Mouse (Mus musculus) CH12.LX (cell line): ENCODE results near the gene Lin28a. TPM values are rescaled to one million over a fixed set of nuclear protein-coding genes. Genes with fewer than 3 reads are reported as not detected.

Experiments used
- DNase-seq: peaks from one replicate; pipeline ENCODE4 v3.0.0-alpha.2; 2013; ENCODE audit errors: extremely low read depth
- H3K27ac ChIP-seq: 2 replicates; pipeline ENCODE4 v1.5.1; 2012; ENCODE audit warnings: low read depth, mild to moderate bottlenecking, control low read depth, moderate library complexity; ENCODE audit not compliant: insufficient read depth
- H3K27me3 ChIP-seq: replicated peaks from 2 replicates; pipeline ENCODE3; 2012; ENCODE audit warnings: inconsistent platforms
- H3K36me3 ChIP-seq, 2 experiments: replicated peaks in 1 of 2; 2 replicates each; pipeline versions ENCODE3 to v1.6.1; 2012; ENCODE audit warnings: inconsistent platforms in 1 of 2, low read length in 1 of 2, mild to moderate bottlenecking in 1 of 2, mixed read lengths in 1 of 2, moderate library complexity in 1 of 2; ENCODE audit not compliant: control insufficient read depth in 1 of 2, insufficient read depth in 1 of 2
- H3K4me1 ChIP-seq, 2 experiments: 2 replicates each; pipeline ENCODE4 v1.6.1; 2012; ENCODE audit warnings: inconsistent platforms in 1 of 2, moderate library complexity in 1 of 2; ENCODE audit not compliant: insufficient read depth in 2 of 2, control insufficient read depth in 1 of 2
- H3K4me2 ChIP-seq: 2 replicates; pipeline ENCODE4 v1.6.1; 2012; ENCODE audit warnings: low read depth, mild to moderate bottlenecking, control low read depth; ENCODE audit not compliant: poor library complexity, insufficient read depth, severe bottlenecking
- H3K4me3 ChIP-seq, 3 experiments: fragments of 150-350 bp in 1 of 3; sonication (generic) in 1 of 3; replicated peaks in 1 of 3; 2 replicates each; pipeline versions ENCODE3 to v1.5.1; 2011 to 2012; ENCODE audit warnings: low read depth in 2 of 3, low read length in 2 of 3, mild to moderate bottlenecking in 2 of 3, moderate library complexity in 2 of 3, control low read depth in 1 of 3, improper control_type of control experiment in 1 of 3, inconsistent platforms in 1 of 3, mixed read lengths in 1 of 3; ENCODE audit not compliant: poor library complexity in 1 of 3
- H3K79me2 ChIP-seq: replicated peaks from 2 replicates; pipeline ENCODE4 v1.6.1; 2012; ENCODE audit warnings: mild to moderate bottlenecking, moderate library complexity; ENCODE audit not compliant: control insufficient read depth, poor library complexity, insufficient read depth, severe bottlenecking; ENCODE audit errors: extremely low read depth
- H3K9ac ChIP-seq: 2 replicates; pipeline ENCODE4 v1.6.1; 2012; ENCODE audit warnings: low read depth, mild to moderate bottlenecking, control low read depth, moderate library complexity; ENCODE audit not compliant: insufficient read depth
- H3K9me3 ChIP-seq: replicated peaks from 2 replicates; pipeline ENCODE3; 2012; ENCODE audit warnings: low read length, inconsistent platforms, mixed read lengths
- BHLHE40 ChIP-seq: IDR thresholded peaks from 2 replicates; pipeline ENCODE4 v1.6.1; 2011; ENCODE audit warnings: mild to moderate bottlenecking, low read depth, low read length, improper control_type of control experiment
- ELF1 ChIP-seq: IDR thresholded peaks from 2 replicates; pipeline ENCODE4 v1.6.1; 2014; ENCODE audit warnings: low read depth, mild to moderate bottlenecking, inconsistent platforms, low read length, improper control_type of control experiment
- EP300 ChIP-seq: IDR thresholded peaks from 2 replicates; pipeline ENCODE4 v1.6.1; 2011; ENCODE audit warnings: low read length, improper control_type of control experiment
- ETS1 ChIP-seq: conservative IDR thresholded peaks from 2 replicates; pipeline ENCODE4 v1.6.1; 2012; ENCODE audit warnings: low read depth, mild to moderate bottlenecking, inconsistent platforms, low read length, improper control_type of control experiment, moderate library complexity
- JUND ChIP-seq: conservative IDR thresholded peaks from 2 replicates; pipeline ENCODE4 v1.6.1; 2011; ENCODE audit warnings: low read depth, low read length, improper control_type of control experiment
- MAZ ChIP-seq: IDR thresholded peaks from 2 replicates; pipeline ENCODE4 v1.6.1; 2012; ENCODE audit warnings: low read depth, mild to moderate bottlenecking, inconsistent platforms, low read length, improper control_type of control experiment, moderate library complexity
- MEF2A ChIP-seq: IDR thresholded peaks from 2 replicates; pipeline ENCODE4 v1.6.1; 2014; ENCODE audit warnings: low read depth, mild to moderate bottlenecking, inconsistent platforms, low read length, improper control_type of control experiment, borderline replicate concordance
- POLR2A ChIP-seq: IDR thresholded peaks from 2 replicates; pipeline ENCODE4 v1.6.1; 2011; ENCODE audit warnings: low read depth, mild to moderate bottlenecking, improper control_type of control experiment, low read length
- RAD21 ChIP-seq: IDR thresholded peaks from 2 replicates; pipeline ENCODE4 v1.6.1; 2011; ENCODE audit warnings: low read depth, mild to moderate bottlenecking, low read length, improper control_type of control experiment, moderate library complexity
- SIN3A ChIP-seq: IDR thresholded peaks from 2 replicates; pipeline ENCODE4 v1.6.1; 2012; ENCODE audit warnings: low read length, improper control_type of control experiment, inconsistent platforms
- SMC3 ChIP-seq: IDR thresholded peaks from 2 replicates; pipeline ENCODE4 v1.6.1; 2011; ENCODE audit warnings: low read depth, low read length, improper control_type of control experiment
- USF1 ChIP-seq: IDR thresholded peaks from 2 replicates; pipeline ENCODE4 v1.6.1; 2014; ENCODE audit warnings: low read depth, mild to moderate bottlenecking, inconsistent platforms, low read length, improper control_type of control experiment
- USF2 ChIP-seq: conservative IDR thresholded peaks from 2 replicates; pipeline ENCODE4 v1.6.1; 2011; ENCODE audit warnings: low read depth, low read length, improper control_type of control experiment
- ZKSCAN1 ChIP-seq: IDR thresholded peaks from 2 replicates; pipeline ENCODE4 v1.6.1; 2012; ENCODE audit warnings: low read depth, inconsistent platforms, low read length, improper control_type of control experiment, borderline replicate concordance
- ZMIZ1 ChIP-seq: IDR thresholded peaks from 2 replicates; pipeline ENCODE4 v1.6.1; 2012; ENCODE audit warnings: low read depth, mild to moderate bottlenecking, inconsistent platforms, low read length, improper control_type of control experiment
- dilution Hi-C: fragments of 300-500 bp; cut with MboI; formaldehyde crosslinking; loops from 2 replicates; pipeline ENCODE4 v1.14.3; 2020; ENCODE audit warnings: low sequenced_read_pairs; ENCODE audit not compliant: extremely low pct_unique_long_range_greater_than_20kb, extremely low pct_ligation_motif_present
- in situ Hi-C: fragments of 300-500 bp; cut with MboI; formaldehyde crosslinking; loops from 3 replicates; pipeline ENCODE4 v1.14.3; 2019; ENCODE audit warnings: low sequenced_read_pairs, low pct_ligation_motif_present, low pct_unique_long_range_greater_than_20kb, mixed read lengths
- polyA plus RNA-seq: library from polyadenylated mRNA; unstranded; fragments of >175 nt; gene quantifications from 2 replicates; pipeline ENCODE4 v1.2.1, GENCODE M21; 2012; ENCODE audit warnings: low read depth; ENCODE audit not compliant: insufficient read length
- total RNA-seq, 2 experiments: library from RNA; depleted of rRNA; stranded (reverse); fragments of 300-350 nt in 1 of 2; fragments of >200 nt in 1 of 2; gene quantifications; 2 replicates each; pipeline ENCODE4 v1.2.3; 2012 to 2014

The Lin28a gene
- total and polyA plus RNA-seq, 3 experiments = 0.08 TPM; not detected in 2

DNA sequence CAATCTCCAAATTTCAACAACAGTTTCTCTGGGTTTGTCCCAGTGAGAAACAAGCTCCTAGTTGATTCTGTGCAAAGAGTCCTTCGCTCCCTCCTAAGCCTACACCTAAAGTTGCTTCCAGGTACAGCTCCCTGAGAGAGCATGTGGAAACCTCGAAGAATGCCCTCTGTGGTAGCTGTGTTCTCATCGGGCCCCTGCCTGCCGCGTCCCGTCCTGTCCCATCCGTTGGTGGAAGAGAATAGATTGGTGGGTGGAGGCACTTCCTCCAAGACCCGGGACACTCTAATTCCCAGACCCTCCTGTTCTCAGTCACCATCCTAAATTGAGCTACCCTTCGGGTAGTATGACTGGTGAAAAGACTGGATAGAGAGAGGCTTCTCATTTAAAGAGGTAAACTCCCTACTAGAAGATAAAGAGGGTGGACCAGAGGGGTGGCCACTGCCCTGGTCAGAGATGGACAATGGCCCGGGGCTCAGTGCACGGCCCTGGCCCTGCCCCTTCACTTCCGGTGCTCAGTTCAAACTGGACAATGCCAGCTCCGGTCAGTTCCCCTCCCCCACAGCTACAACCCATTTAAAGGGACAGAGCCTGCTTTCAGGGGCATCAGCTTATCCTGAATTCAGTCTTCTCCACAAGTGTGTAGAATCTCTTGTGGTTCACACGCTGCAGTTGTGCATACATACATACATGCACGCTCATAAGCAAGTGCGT is 1.2 kb upstream of the Lin28a start:
- Histone ChIP-seq H3K4me3 (no peak overlapping the region), H3K4me1 (no peaks in the 10 kb centered on the region), H3K9ac (no peak overlapping the region), H3K27me3 (peaks cover 15% of the 10 kb centered on the region), H3K79me2 (no peaks in the 10 kb centered on the region), H3K27ac (no peak overlapping the region), H3K4me2 (no peak overlapping the region), H3K9me3 (peaks cover 15% of the 10 kb centered on the region), H3K36me3 (no peaks in the 10 kb centered on the region)
- in situ Hi-C loops = loop anchor here (10.0 kb wide), 1 partner anchor 55 kb away; no protein-coding TSS in a partner anchor
- DNase-seq = no peak
- dilution Hi-C loops = no loop called here
- TF ChIP-seq USF2 = no peak
- TF ChIP-seq ZKSCAN1 = no peak
- TF ChIP-seq RAD21 = no peak
- TF ChIP-seq USF1 = no peak
- TF ChIP-seq ZMIZ1 = no peak
- TF ChIP-seq SIN3A = no peak
- TF ChIP-seq ETS1 = no peak
- TF ChIP-seq EP300 = no peak
- no peak for TF ChIP-seq BHLHE40
- TF ChIP-seq MEF2A = no peak
- no peak for TF ChIP-seq ELF1
- no peak for TF ChIP-seq POLR2A

DNA sequence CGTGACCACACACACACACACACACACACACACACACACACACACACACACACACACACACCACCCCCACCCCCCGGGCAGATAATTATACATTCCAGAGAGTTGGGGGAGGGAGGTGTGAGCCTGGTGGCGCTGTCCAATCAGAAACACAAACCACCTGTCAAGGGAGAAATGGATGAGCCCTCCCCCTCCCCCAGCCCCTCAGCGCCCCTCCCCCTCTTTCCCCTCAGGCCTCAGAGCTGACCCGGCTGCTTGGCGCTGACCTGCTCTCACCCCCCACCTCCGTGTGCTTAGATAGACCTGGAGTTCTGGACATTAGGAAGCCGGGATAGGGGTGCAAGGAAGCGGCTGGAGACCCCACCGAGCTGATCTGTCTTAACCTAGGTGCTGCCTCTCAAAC is 569 bp upstream of the Lin28a start:
- Histone ChIP-seq H3K27me3 (peaks cover 15% of the 10 kb centered on the region), H3K4me3 (no peak overlapping the region), H3K79me2 (no peaks in the 10 kb centered on the region), H3K4me2 (no peak overlapping the region), H3K9me3 (peaks cover 15% of the 10 kb centered on the region), H3K9ac (no peak overlapping the region), H3K4me1 (no peaks in the 10 kb centered on the region), H3K27ac (no peak overlapping the region), H3K36me3 (no peaks in the 10 kb centered on the region)
- no peak for TF ChIP-seq JUND
- TF ChIP-seq SMC3 = no peak
- TF ChIP-seq MAZ = no peak
- no peak for TF ChIP-seq EP300
- in situ Hi-C loops = loop anchor here (10.0 kb wide), 1 partner anchor 56 kb away; no protein-coding TSS in a partner anchor
- no peak for DNase-seq
- dilution Hi-C loops = no loop called here
